Mouse (Mus musculus): ENCODE results near the gene Gm21767.
"Not testable (repeated sequence)": the region's sequence is repeated elsewhere in the genome, so short reads cannot be mapped to it uniquely, and the experiment has no call there.

Gm21767 gene

GRCm38 (mm10) chrY:13941438-13941837 is at the start of gene Gm21767:
Gm21767 (plus strand) TSS chrY:13941738.
- DNase-seq (ENCODE audit: extremely low spot score, low spot score), result not testable (repeated sequence)

Measured in neural tube, embryonic 10.5 days (tissue).